Mouse (Mus musculus) urinary bladder, postnatal 25 days (tissue): ENCODE data around the gene Pet117.

Experiments
- DNase-seq: peaks from one replicate; pipeline ENCODE4 v3.0.0; 2022; ENCODE audit warnings: low spot score

Pet117 gene

DNA sequence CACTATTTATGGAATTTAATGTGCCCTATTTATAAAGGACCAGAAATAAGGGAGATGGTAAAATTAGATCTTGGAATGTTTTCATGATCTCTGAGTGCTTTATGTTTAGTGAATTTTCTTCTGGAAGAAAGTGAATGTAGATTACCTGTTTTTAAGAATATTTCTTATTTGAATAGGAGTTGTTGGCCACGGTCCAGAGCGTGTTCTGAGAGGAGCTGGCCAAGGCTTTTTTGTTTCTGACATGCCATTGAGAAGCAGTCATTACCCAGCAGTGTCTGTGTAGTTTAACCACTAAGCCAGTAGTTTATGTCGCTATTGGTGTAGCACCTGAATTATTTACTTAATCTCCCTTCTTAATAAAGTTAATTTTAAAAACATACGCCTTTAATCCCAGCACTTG lies 12.9 kb downstream of the Pet117 start:
- no peak for DNase-seq

DNA sequence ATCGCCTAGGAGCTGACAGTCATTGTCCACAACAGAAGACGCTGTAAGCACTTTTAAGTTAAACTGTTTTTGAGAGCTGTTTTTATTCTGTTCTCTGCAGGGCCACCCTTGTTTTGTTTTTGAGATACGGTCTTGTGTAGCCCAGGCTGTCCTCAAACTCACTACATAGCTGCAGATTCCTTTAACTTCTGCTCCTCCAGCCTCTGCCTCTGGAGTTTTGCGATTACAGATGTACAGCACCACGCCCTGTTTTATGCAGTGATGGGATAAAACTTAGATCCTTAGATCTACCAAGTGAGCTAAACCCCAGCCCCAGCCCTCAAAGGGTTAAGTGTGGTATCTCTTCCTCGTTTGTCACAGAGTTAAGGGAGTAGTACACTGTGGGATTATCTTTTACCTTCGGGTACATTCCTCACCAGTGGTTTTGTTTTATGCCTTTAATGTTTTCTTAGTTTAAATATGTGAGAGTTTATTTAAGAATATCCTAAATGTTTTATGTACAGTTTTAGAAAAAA lies 13.9 kb downstream of the Pet117 start:
- DNase-seq = no peak

DNA sequence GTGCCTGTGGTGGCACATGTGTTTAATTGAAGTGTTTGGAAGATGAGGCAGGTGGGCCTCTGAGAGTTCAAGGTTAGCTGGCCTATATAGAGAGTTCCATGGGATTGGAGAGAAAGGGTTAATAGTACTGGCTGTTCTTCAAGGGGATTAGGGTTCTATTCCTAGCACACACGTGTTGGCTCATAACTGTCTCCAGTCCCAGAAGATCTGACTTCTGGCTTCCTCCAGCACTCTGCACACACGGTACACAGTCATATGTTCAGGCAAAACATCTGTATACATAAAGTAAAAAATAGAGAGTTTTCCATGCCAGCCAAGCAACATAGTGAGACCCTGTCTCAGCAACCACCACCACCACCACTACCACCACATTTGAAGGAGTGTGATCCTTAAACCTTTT lies 17.5 kb downstream of the Pet117 start:
- no peak for DNase-seq

DNA sequence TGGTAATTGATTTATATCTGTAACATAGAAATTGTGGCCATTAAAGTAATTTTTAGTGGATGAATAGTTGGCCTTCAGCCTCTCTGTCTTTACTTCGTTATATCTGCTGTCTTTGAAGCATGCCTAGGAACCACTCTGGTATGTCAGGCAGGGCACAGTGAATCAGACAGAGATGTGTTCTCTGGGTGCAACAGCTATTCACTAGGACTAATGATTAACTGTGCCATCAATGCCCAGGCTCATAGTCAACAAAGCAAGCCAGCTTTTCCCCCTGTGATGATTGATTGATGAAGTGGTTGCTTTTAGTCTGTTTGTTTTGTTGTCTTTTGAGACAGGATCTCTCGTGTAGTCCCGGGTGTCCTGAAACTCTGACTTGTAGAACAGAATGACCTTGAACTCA lies 19.6 kb downstream of the Pet117 start:
- no peak for DNase-seq

DNA sequence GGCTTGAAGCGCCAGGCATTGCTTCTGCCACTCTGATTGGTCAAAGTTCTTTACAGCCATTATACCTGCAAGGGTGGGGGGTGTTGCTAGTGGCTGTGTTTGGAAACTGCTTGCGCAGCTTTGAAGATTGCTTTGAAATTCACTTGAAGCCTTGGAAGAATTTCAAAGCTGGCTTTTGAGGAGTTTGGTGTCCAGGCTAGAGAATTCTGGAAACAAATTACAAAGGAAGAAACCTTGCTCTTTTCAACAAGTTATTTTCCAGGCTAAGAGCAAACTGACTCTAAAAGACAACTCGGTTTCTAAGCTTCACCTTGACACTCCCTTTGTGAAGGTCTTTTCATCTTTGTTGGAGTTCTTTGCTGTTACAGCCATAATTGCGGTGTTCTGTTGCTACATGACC lies 30.7 kb downstream of the Pet117 start:
- no peak for DNase-seq

DNA sequence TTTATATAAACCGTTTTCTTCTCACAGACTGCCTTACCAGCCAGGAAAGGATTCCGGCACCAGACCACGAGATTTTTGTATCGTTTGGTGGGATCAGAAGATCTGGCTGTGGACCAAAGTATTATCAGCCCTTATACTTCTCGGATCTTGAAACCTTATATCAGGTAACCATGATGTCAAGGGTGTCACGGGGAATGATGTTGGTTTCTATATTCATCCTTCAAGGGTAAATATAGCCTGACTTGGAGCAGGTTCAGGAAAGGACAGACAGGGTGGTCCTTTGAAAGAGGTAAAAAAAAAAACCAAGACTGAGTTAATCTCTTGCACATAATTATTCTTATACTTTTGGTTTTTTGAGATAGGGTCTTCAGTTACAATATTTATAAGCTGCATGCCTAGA lies 31.9 kb downstream of the Pet117 start:
- no peak for DNase-seq

DNA sequence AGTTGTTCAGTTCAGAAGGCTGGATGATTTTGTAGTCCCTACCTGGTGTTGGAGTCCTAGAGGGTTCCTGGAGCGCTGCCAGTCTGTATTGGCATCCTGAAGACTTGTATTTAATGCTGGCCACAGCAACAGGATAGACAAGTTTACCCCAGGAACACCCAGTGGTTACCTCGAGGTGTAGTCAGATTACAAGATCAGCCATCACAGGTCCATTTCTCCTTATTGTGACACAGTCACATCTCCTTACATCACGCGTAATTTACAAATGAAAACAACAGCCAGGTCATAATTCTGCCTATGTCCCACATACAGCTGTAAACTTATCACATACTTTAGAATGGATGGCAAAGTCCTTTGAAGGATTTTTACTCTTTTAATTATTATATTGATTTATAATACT lies 40.2 kb downstream of the Pet117 start:
- DNase-seq = no peak

DNA sequence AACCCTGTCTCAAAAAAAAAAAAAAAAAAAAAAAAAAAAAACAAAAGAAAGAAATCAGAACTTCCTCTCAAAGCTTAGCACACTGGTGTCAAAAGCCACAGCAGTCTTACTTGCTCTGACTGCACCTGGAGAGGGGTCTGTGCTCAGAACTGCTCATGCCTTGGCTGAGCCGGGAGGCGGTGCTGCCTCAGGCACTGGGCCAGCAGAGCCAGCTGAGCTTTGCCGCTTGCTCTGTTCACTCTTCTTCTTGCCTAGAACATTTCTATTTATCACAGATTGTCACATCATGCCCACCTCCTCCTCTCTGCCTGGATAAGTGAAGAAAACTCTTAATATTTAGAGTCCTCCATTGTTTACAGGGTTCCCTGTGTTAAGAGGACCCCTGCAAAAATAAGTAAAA lies 41.8 kb downstream of the Pet117 start:
- no peak for DNase-seq

DNA sequence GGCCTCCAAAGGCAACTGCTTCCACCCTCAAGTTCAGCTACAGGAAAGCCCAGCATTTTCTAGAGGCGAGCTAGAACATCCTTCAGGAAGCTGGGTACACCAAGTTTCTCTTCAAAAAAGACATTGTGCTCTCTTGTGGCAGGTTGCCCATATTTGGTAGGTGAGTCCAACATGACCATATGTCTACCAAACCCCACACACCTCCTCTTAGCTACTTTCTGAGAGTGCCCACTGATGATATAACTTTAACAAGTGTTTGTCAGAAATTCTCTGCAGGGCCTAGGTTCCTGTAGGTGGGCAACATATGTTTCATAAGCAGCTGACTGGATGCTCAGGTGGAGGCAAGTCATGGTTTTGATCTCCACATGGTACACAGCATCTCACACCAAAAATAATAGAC lies 45.9 kb downstream of the Pet117 start:
- DNase-seq = no peak

DNA sequence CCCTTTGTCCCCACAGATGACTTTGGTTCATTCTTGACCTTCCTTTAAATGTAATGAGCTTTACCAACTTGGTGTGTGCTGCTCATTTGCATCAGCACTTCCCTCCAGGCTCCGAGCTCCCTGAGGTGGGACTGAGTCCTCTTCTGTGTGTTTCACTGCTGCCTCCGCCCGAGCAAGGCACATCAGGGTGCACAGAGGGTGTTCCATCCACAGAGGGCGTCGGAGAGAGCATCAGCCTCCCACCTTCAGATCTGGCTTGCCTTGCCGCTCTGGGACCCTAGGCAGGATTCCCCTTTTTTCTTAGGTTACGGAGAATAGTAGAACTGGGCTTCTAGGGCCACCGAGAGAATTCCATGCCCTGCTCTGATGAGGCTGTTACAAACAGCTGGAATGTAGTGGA lies 48.1 kb downstream of the Pet117 start:
- no peak for DNase-seq

DNA sequence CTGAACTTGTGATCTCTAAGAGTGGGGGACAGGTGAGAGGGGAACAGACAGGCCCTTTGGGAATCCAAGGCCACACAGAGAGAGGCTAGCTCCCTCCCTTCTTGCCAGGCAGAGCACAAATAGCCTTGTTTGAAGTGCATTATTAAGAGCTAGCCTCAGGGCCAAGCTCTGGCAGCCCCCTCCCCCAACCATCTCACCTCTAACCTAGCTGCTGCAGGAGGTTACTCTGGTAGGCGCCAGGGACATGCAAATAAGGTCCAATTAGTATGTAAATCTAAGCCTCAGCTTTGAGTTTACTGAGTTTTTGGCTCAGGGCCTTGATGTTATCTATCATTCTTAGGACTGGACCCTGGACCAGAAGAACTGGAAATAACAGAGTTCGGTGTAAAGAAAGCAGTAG lies 49.3 kb downstream of the Pet117 start:
- no peak for DNase-seq

DNA sequence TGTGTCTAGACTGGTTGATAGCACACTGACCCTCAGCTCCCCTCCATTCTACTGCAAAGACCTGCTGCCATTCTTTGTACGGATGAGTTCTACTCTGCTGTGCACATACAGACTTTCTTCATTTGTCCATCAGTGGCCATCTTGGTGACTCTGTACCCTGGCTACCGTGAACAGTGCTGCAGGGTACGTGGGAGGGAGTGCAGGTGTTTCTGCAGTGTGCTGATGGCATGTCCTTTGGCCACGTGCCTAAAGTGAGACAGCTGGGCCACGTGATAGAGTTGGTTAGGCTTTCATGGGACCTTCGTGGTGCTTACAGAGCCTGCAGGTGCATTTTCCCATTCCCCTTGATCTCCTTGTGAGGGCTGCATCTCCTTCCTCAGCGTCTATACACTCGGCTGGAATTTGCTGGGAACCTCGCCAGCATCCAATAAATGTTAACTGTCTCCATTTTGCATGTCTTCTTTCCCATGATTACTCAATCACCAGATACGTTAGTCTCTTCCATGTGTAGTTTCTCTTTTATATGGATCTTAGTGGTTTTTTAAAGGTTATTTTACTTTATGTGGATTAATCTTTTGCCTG lies 53.4 kb downstream of the Pet117 start:
- DNase-seq = no peak
